Mouse (Mus musculus) lung, embryonic 16.5 days (tissue): Measurements from ENCODE around the gene Map1b. TPM values are rescaled to one million over a fixed set of nuclear protein-coding genes. Genes with fewer than 3 reads are reported as not detected.

Experiments
- ATAC-seq: fragments of 200-750 bp; cut with Nextera tagmentation; 2 replicates; pipeline ENCODE4 v1.8.0; 2017; ENCODE audit warnings: low read depth, mild to moderate bottlenecking, moderate library complexity
- H3K27ac ChIP-seq: fragments of 300-500 bp; sonication (generic); 2 replicates; pipeline ENCODE4 v1.5.1; 2014; ENCODE audit warnings: mild to moderate bottlenecking, control low read depth, low read length
- H3K27me3 ChIP-seq: fragments of 300-500 bp; sonication (generic); 2 replicates; pipeline ENCODE4 v1.6.1; 2014; ENCODE audit warnings: low read depth, low read length, mixed read lengths; ENCODE audit not compliant: control insufficient read depth, insufficient read depth
- H3K36me3 ChIP-seq: fragments of 300-500 bp; sonication (generic); 2 replicates; pipeline ENCODE4 v1.6.1; 2014; ENCODE audit warnings: low read length; ENCODE audit not compliant: control insufficient read depth, insufficient read depth
- H3K4me1 ChIP-seq: fragments of 300-500 bp; sonication (generic); replicated peaks from 2 replicates; pipeline ENCODE4 v1.6.1; 2014; ENCODE audit warnings: low read length, mixed read lengths; ENCODE audit not compliant: control insufficient read depth, insufficient read depth
- H3K4me2 ChIP-seq: fragments of 300-500 bp; sonication (generic); 2 replicates; pipeline ENCODE4 v1.6.1; 2014; ENCODE audit warnings: low read depth, low read length, control low read depth
- H3K4me3 ChIP-seq: fragments of 300-500 bp; sonication (generic); 2 replicates; pipeline ENCODE4 v1.5.1; 2014; ENCODE audit warnings: mild to moderate bottlenecking, low read length, control low read depth
- H3K9ac ChIP-seq: fragments of 300-500 bp; sonication (generic); 2 replicates; pipeline ENCODE4 v1.6.1; 2014; ENCODE audit warnings: low read length, control low read depth
- H3K9me3 ChIP-seq: fragments of 300-500 bp; sonication (generic); 2 replicates; pipeline ENCODE4 v1.6.1; 2016; ENCODE audit warnings: low read length; ENCODE audit not compliant: control insufficient read depth
- WGBS: fragments of 180-500 bp; shearing (Covaris S2); extraction: QIAGEN DNeasy Blood & Tissue Kit; methylation state at CpG from one replicate; pipeline ENCODE4 v1.1.7; 2014; 5-methylcytosine and 5-hydroxymethylcytosine counted together
- polyA plus RNA-seq: library from polyadenylated mRNA; unstranded; fragments of >200 nt; fragmentation: Nextera tagmentation; extraction: Ambion mirVana; gene quantifications from 2 replicates; pipeline ENCODE4 v1.2.1, GENCODE M21; 2015

Gene Map1b
- polyA plus RNA-seq, 1 experiment from 2014 or later, result 67.1 TPM

DNA sequence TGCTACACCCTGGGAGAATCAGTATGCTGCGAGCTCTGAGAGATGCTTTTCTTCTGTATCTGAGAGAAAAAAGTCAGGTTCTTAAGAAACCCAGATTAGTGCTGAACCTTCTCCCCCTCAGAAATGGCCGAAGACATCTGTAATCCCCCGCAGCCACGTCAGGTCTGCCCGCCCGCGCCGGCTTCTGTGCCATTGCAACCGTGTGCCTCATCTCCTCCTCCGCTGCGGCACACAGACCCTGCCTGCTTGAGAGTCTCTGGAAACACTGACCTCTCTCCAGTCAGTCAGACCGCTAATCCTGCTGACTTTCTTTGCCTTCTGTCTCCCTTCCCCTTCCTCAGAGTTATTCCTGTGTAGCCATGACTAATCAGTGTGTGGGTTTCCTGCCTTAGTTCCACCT lies 120.8 kb downstream of the Map1b start:
- ATAC-seq, result no peak
- Histone ChIP-seq H3K4me2 (no peak overlapping the region), H3K4me1 (peaks cover 5% of the 10 kb centered on the region), H3K9ac (no peak overlapping the region), H3K27ac (no peak overlapping the region), H3K9me3 (no peaks in the 10 kb centered on the region), H3K27me3 (no peaks in the 10 kb centered on the region), H3K4me3 (no peak overlapping the region), H3K36me3 (no peaks in the 10 kb centered on the region)
- 72% methylated on average over 12 of the region's 12 CpGs for WGBS

- Histone ChIP-seq H3K4me3 (no peak overlapping the region), H3K36me3 (no peaks in the 10 kb centered on the region), H3K4me2 (no peak overlapping the region), H3K9ac (no peak overlapping the region), H3K27ac (no peak overlapping the region), H3K27me3 (no peaks in the 10 kb centered on the region), H3K9me3 (no peaks in the 10 kb centered on the region), H3K4me1 (peaks cover 5% of the 10 kb centered on the region)
- WGBS, result 56% methylated on average over 3 of the region's 3 CpGs
- ATAC-seq, result no peak
Observed at GRCm38 (mm10) chr13:99394694-99395093, 121.6 kb downstream of the Map1b start.

GRCm38 (mm10) chr13:99393128-99393527 lies 123.2 kb downstream of the Map1b start:
- Histone ChIP-seq H3K9ac (no peak overlapping the region), H3K36me3 (no peaks in the 10 kb centered on the region), H3K4me1 (peaks cover under 1% of the 10 kb centered on the region), H3K9me3 (no peaks in the 10 kb centered on the region), H3K4me2 (no peak overlapping the region), H3K27me3 (no peaks in the 10 kb centered on the region), H3K4me3 (no peak overlapping the region), H3K27ac (no peak overlapping the region)
- WGBS, result 80% methylated on average over 3 of the region's 3 CpGs
- ATAC-seq, result no peak

GRCm38 (mm10) chr13:99391417-99391816 lies 124.9 kb downstream of the Map1b start:
- no peaks in the 10 kb centered on the region for H3K9me3 ChIP-seq
- no peaks in the 10 kb centered on the region for H3K27me3 ChIP-seq
- H3K4me2 ChIP-seq, result no peak overlapping the region
- no peak overlapping the region for H3K9ac ChIP-seq
- H3K4me1 ChIP-seq, result no peaks in the 10 kb centered on the region
- 69% methylated on average over 3 of the region's 3 CpGs for WGBS
- no peak overlapping the region for H3K4me3 ChIP-seq
- no peak for ATAC-seq
- H3K27ac ChIP-seq, result no peak overlapping the region
- no peaks in the 10 kb centered on the region for H3K36me3 ChIP-seq

GRCm38 (mm10) chr13:99387901-99388811 lies 128.2 kb downstream of the Map1b start:
- Histone ChIP-seq H3K27me3 (no peaks in the 10 kb centered on the region), H3K27ac (0 out of 2 replicates have a peak overlapping the region, but pooled peaks have one; percentile 12), H3K9ac (no peak overlapping the region), H3K9me3 (no peaks in the 10 kb centered on the region), H3K4me1 (no peaks in the 10 kb centered on the region), H3K4me3 (no peak overlapping the region), H3K4me2 (no peak overlapping the region), H3K36me3 (no peaks in the 10 kb centered on the region)
- 0 out of 2 replicates have a peak, but pooled peaks have one; percentile 15 for ATAC-seq
- WGBS, result 66% methylated on average over 7 of the region's 7 CpGs

DNA sequence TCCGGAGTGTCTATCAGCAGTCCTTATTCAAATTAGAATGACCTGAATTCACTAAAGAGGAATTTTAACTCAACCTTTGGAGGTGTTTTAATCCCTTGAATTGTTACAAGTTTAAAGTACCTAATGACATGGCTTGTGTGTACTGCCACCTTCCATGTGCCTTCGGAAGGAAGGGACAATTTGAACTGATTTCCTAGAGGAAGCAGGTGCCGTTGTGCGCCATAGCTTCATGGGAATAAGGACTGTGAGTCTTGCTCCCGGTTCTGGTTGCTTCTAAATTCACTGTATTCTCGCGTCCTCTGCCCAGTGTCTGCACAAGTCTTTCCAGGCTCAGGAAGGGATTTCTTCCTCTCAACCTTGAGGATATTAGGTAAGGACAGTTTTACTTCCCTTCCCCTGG lies 130.0 kb downstream of the Map1b start:
- no peaks in the 10 kb centered on the region for H3K4me1 ChIP-seq
- no peaks in the 10 kb centered on the region for H3K36me3 ChIP-seq
- H3K4me3 ChIP-seq, result no peak overlapping the region
- 84% methylated on average over 7 of the region's 7 CpGs for WGBS
- no peak overlapping the region; the same call in 1 of the 2 replicates for H3K27ac ChIP-seq
- no peak for ATAC-seq
- H3K27me3 ChIP-seq, result no peaks in the 10 kb centered on the region
- H3K9ac ChIP-seq, result no peak overlapping the region
- H3K4me2 ChIP-seq, result no peak overlapping the region
- no peaks in the 10 kb centered on the region for H3K9me3 ChIP-seq

- WGBS, result 89% methylated on average over 6 of the region's 6 CpGs
Observed at GRCm38 (mm10) chr13:99385911-99386310, 130.4 kb downstream of the Map1b start.

DNA sequence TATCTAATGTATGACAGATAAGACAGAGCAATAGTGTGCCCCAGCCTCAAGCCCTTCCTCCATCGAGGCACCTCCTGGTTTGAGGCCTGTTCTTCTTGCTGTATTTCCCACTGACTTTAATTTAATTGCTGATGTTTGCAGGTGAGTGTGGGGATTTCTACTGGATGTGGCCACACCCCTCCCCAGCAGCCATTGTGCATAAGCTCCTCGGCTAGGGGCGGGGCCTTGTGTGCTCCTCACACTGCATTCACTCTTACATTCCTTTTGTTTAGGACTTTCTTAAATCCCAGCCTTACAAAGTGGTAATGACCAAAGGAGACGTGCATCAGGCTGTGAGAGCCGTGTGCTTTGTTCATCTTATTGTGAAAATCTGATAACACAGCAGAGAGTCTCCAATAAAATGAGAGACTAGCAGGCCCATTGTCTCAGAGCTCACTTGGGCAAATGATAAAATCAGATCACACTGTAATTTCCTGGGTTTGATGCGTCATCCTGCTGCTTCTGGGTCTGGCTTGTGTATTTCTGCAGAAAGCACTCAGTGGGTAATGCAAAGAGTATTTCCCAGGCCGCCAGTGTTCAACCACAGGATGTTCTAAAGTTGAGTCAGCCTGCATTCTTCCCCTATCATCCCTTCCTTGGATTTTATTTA lies 131.7 kb downstream of the Map1b start:
- H3K4me1 ChIP-seq, result no peaks in the 10 kb centered on the region
- no peak overlapping the region for H3K27ac ChIP-seq
- no peak for ATAC-seq
- no peaks in the 10 kb centered on the region for H3K27me3 ChIP-seq
- no peak overlapping the region for H3K9ac ChIP-seq
- H3K36me3 ChIP-seq, result no peaks in the 10 kb centered on the region
- H3K4me2 ChIP-seq, result no peak overlapping the region
- 70% methylated on average over 7 of the region's 7 CpGs for WGBS
- H3K4me3 ChIP-seq, result no peak overlapping the region
- no peaks in the 10 kb centered on the region for H3K9me3 ChIP-seq

More at GRCm38 (mm10) chr13:99385911-99386310, 130.4 kb downstream of the Map1b start:
- H3K27me3 ChIP-seq, result no peaks in the 10 kb centered on the region
- ATAC-seq, result no peak
- H3K36me3 ChIP-seq, result no peaks in the 10 kb centered on the region
- no peak overlapping the region; the same call in 1 of the 2 replicates for H3K27ac ChIP-seq
- no peaks in the 10 kb centered on the region for H3K4me1 ChIP-seq
- H3K9ac ChIP-seq, result no peak overlapping the region
- H3K4me2 ChIP-seq, result no peak overlapping the region
- H3K9me3 ChIP-seq, result no peaks in the 10 kb centered on the region
- no peak overlapping the region for H3K4me3 ChIP-seq

GRCm38 (mm10) chr13:99382373-99382772 lies 134.0 kb downstream of the Map1b start:
- Histone ChIP-seq H3K4me3 (no peak overlapping the region), H3K36me3 (no peaks in the 10 kb centered on the region), H3K27me3 (no peaks in the 10 kb centered on the region), H3K27ac (no peak overlapping the region), H3K4me1 (no peaks in the 10 kb centered on the region), H3K4me2 (no peak overlapping the region), H3K9ac (no peak overlapping the region), H3K9me3 (no peaks in the 10 kb centered on the region)
- no peak for ATAC-seq
- 64% methylated on average over 6 of the region's 6 CpGs for WGBS
